Mouse (Mus musculus) liver, adult 2 months (tissue): ENCODE measurements around the gene Amh. TPM values are rescaled to one million over a fixed set of nuclear protein-coding genes. Genes with fewer than 3 reads are reported as not detected.

Experiments used
- DNase-seq: peaks from one replicate; pipeline ENCODE4 v3.0.0-alpha.2; 2011; ENCODE audit warnings: low read depth, low spot score; ENCODE audit errors: extremely low read depth
- H3K27ac ChIP-seq: fragments of 200-500 bp; replicated peaks from 2 replicates; pipeline ENCODE4 v1.5.1; 2012; ENCODE audit warnings: low read depth, mild to moderate bottlenecking, control low read depth, inconsistent platforms, low read length; ENCODE audit not compliant: insufficient read depth
- H3K27me3 ChIP-seq: fragments of 200-500 bp; 2 replicates; pipeline ENCODE4 v1.6.1; 2012; ENCODE audit warnings: mild to moderate bottlenecking, moderate library complexity, low read length, inconsistent platforms; ENCODE audit not compliant: control insufficient read depth, insufficient read depth
- H3K36me3 ChIP-seq: fragments of 200-500 bp; 2 replicates; pipeline ENCODE4 v1.6.1; 2012; ENCODE audit warnings: low read length, inconsistent platforms; ENCODE audit not compliant: control insufficient read depth, insufficient read depth
- H3K4me1 ChIP-seq: fragments of 200-500 bp; 2 replicates; pipeline ENCODE4 v1.6.1; 2011; ENCODE audit warnings: low read length; ENCODE audit not compliant: control insufficient read depth, insufficient read depth
- H3K4me3 ChIP-seq: fragments of 200-500 bp; 2 replicates; pipeline ENCODE4 v1.5.1; 2011; ENCODE audit warnings: low read depth, mild to moderate bottlenecking, control low read depth, low read length, moderate library complexity; ENCODE audit not compliant: insufficient read depth
- H3K79me2 ChIP-seq: fragments of 200-500 bp; 2 replicates; pipeline ENCODE4 v1.6.1; 2012; ENCODE audit warnings: inconsistent platforms, mild to moderate bottlenecking, low read length, moderate library complexity; ENCODE audit not compliant: control insufficient read depth, insufficient read depth
- H3K9ac ChIP-seq: fragments of 200-500 bp; 2 replicates; pipeline ENCODE4 v1.6.1; 2012; ENCODE audit warnings: low read depth, mild to moderate bottlenecking, control low read depth, inconsistent platforms, low read length
- CTCF ChIP-seq: fragments of 200-500 bp; IDR thresholded peaks from 2 replicates; pipeline ENCODE4 v1.5.1; 2011; ENCODE audit warnings: low read depth, low read length, control low read depth
- POLR2A ChIP-seq: fragments of 200-500 bp; IDR thresholded peaks from 2 replicates; pipeline ENCODE4 v1.6.1; 2011; ENCODE audit warnings: low read length, control low read depth; ENCODE audit not compliant: insufficient read depth; ENCODE audit errors: extremely low read depth
- WGBS: fragments of 180-500 bp; shearing (Covaris S2); methylation state at CpG from one replicate; pipeline ENCODE4 v1.1.7; 2018; 5-methylcytosine and 5-hydroxymethylcytosine counted together
- polyA plus RNA-seq: library from polyadenylated mRNA; depleted of rRNA; stranded (reverse); fragments of >200 nt; gene quantifications from 2 replicates; pipeline ENCODE4 v1.2.3, GENCODE M21; 2012
- total RNA-seq: library from RNA; depleted of rRNA; stranded (reverse); fragments of >200 nt; gene quantifications from 2 replicates; pipeline ENCODE4 v1.2.3, GENCODE M21; 2014

Gene Amh
- total and polyA plus RNA-seq, 2 experiments, result 0.18 to 0.21 TPM

DNA sequence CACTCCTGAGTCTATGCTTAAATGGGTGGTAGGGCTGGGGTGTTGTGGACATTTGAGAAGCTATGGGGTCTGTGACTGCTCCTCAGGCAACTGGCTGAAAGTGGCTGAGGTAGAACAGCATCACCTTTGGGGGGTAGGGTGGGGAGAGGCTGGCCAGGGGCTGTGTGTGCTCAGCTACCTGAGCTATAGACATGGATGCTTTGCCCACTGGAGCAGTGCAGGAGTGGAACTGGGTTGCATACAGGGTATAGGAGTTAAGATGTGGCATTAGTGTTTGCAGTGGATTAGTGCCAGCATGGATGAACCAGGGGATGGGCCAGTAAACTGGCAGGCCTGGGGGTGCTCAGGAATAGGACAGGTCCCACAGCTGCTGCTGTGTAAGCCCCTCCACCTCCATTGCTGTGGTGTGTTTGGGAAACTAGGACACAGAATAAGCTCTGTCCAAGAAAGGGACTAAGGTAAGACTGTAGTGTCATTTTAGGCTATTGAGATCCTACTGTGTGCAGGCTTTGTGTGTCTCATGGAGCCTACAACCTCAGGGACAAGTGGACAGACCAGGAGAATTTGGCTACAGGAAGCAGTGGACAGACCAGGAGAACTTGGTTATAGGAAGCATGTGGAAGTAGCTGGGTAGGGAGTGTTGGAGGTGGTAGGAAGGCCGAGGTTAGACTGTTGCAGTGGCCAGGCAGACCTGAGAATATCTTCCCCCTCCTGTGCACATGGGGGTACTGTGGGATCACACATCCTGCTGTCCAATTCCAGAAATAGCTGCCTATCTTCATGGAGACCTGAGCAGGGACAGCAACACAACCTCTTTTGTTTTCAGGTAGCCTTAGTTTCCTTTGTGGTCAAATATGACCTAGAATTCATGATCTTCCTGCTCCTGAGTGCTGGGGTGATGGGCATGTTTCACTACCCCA is 24.6 kb downstream of the Amh start:
- Histone ChIP-seq H3K9ac (peak overlapping the region; percentile 14; the same call in 1 of the 2 replicates), H3K79me2 (peaks cover 16% of the 10 kb centered on the region; the same call in 1 of the 2 replicates), H3K4me1 (peaks cover 29% of the 10 kb centered on the region), H3K4me3 (no peak overlapping the region), H3K27me3 (peaks cover 4% of the 10 kb centered on the region), H3K27ac (no peak overlapping the region), H3K36me3 (peaks cover 8% of the 10 kb centered on the region)
- peak; percentile 23 for DNase-seq
- 15% methylated on average over 1 of the region's 1 CpGs for WGBS
- TF ChIP-seq POLR2A (no peak), CTCF (no peak)

DNA sequence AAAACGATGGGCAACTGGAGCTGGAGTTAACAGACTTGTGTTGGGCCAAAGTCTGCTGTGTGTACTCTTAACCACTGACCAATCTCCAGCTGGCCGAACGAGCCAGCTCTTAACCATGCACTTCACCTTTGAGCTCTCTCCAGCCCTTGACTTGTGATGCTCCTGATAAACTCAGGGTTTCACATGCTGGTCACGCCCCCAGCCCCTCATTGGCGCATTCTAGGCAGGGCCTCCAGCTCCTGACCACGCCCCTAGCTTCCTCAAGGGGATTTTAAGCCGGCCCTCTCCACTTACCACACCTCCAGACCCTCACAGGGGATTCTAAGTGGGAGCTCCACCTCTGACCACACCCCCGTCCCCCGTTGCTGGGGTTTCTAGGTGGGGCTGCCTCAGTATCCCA is 26.1 kb downstream of the Amh start:
- no peak overlapping the region for H3K9ac ChIP-seq
- WGBS, result 16% methylated on average over 9 of the region's 9 CpGs
- H3K4me3 ChIP-seq, result no peak overlapping the region
- peak; percentile 96 for DNase-seq
- H3K27ac ChIP-seq, result peak overlapping the region; percentile 37
- H3K79me2 ChIP-seq, result peaks cover 16% of the 10 kb centered on the region; the same call in 1 of the 2 replicates
- H3K36me3 ChIP-seq, result peaks cover 8% of the 10 kb centered on the region
- TF ChIP-seq POLR2A (no peak), CTCF (no peak)
- H3K27me3 ChIP-seq, result peaks cover 15% of the 10 kb centered on the region
- peaks cover 27% of the 10 kb centered on the region for H3K4me1 ChIP-seq

DNA sequence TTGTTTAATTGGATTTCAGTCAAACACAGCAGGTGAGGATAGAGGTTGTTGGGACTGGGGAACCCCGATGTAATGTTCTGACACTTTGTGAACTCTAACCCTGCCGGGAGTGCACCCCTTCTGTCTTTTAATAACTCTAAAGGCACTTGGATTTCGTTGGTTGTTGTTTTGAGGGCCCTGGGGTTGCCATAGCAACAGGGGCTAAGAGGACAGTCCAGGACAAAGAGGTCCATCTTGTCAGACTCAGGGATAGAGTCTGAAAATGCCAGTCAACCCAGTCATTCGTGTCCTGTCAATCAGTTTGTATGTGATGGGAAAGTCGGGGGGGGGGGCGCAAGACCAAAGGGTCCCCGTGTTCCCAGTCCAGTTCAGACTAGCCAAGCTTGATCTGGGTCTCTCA is 27.8 kb downstream of the Amh start:
- H3K9ac ChIP-seq, result no peak overlapping the region
- WGBS, result 75% methylated on average over 7 of the region's 7 CpGs

DNA sequence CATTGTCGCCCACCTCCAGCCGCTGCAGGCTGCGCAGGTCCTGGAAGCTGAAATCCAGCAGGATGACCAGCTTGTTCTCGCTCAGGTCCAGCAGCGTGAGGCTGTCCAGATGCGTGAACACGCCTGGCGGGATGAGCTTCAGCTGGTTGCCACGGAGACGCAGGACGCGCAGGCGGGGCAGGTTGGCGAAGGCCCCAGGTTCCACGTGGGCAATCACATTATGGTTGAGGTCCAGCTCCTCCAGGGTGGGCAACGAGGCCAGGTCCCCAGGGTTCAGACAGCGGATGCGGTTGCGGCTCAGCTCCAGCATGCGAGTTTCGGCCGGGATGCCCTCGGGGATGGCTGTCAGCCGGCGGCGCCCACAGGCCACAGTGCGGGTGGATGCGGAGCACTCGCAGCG is 30.6 kb downstream of the Amh start:
- Histone ChIP-seq H3K4me1 (peaks cover 3% of the 10 kb centered on the region), H3K36me3 (no peaks in the 10 kb centered on the region), H3K9ac (no peak overlapping the region), H3K79me2 (no peaks in the 10 kb centered on the region), H3K27ac (no peak overlapping the region), H3K27me3 (peaks cover 15% of the 10 kb centered on the region), H3K4me3 (no peak overlapping the region)
- TF ChIP-seq POLR2A (no peak), CTCF (no peak)
- no peak for DNase-seq
- WGBS, result 58% methylated on average over 30 of the region's 30 CpGs

More for the DNA sequence above, 27.8 kb downstream of the Amh start:
- no peak for TF ChIP-seq POLR2A
- no peak for TF ChIP-seq CTCF
- no peak overlapping the region for H3K27ac ChIP-seq
- H3K4me1 ChIP-seq, result peaks cover 24% of the 10 kb centered on the region
- H3K79me2 ChIP-seq, result peaks cover 4% of the 10 kb centered on the region; the same call in 1 of the 2 replicates
- H3K36me3 ChIP-seq, result peaks cover 8% of the 10 kb centered on the region
- H3K4me3 ChIP-seq, result no peak overlapping the region
- no peak for DNase-seq
- peaks cover 15% of the 10 kb centered on the region for H3K27me3 ChIP-seq

DNA sequence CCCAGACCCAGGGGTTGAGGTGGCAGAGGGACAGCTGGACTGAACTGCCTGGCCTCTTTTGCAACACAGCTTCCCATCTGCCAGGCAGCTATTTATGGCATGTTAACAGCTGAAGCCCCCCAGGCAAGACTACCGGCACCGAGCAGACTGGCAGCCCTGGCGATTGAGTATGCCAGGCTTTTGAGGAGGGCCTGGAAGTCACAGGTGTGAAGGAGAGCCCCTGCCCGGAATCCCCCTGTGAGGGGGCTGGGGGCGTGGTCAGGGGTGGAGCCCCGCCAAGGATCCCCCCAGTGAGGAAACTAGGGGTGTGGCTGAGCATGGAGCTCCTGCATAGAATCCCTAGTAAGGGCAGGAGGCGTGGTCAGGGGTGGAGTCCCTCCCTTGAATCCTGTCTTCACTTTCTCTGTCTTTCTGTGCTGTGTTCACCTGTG is 31.9 kb downstream of the Amh start:
- no peak overlapping the region for H3K9ac ChIP-seq
- DNase-seq, result no peak
- no peaks in the 10 kb centered on the region for H3K36me3 ChIP-seq
- TF ChIP-seq POLR2A, result no peak
- no peak for TF ChIP-seq CTCF
- whole genome bisulfite sequencing, result 58% methylated on average over 7 of the region's 7 CpGs
- no peak overlapping the region for H3K4me3 ChIP-seq
- peaks cover 15% of the 10 kb centered on the region for H3K27me3 ChIP-seq
- H3K4me1 ChIP-seq, result no peaks in the 10 kb centered on the region
- H3K79me2 ChIP-seq, result no peaks in the 10 kb centered on the region
- no peak overlapping the region for H3K27ac ChIP-seq

DNA sequence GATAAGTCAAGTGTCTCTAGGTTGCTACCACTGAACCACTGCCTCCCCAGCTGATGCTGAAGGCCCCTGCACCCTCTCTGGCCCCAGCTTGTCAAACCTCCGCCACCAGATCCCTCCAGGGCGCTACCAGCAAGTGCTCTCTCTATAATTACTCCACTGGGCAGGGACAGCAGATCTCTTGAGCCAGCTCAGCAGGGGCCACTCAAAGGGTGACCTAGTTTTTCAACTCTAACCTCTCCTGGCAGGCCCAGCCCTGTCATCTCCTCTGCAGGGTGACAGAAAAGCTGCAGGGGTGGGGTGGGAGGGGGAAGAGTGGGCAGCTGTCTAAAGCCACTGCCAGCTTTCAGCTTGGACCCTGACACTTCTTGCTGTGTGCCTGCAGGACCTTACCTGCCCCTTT is 32.8 kb downstream of the Amh start:
- Histone ChIP-seq H3K79me2 (no peaks in the 10 kb centered on the region), H3K4me3 (no peak overlapping the region), H3K4me1 (no peaks in the 10 kb centered on the region), H3K36me3 (no peaks in the 10 kb centered on the region), H3K9ac (no peak overlapping the region), H3K27me3 (peaks cover 15% of the 10 kb centered on the region), H3K27ac (no peak overlapping the region)
- DNase-seq, result no peak
- 50% methylated on average over 2 of the region's 2 CpGs for WGBS
- TF ChIP-seq POLR2A (no peak), CTCF (no peak)
